Mouse (Mus musculus) B cell, adult 67 days (primary cell): ENCODE results near the gene Taf1. TPM values are rescaled to one million over a fixed set of nuclear protein-coding genes. Genes with fewer than 3 reads are reported as not detected.

Source experiments
- total RNA-seq, 2 experiments: library from RNA; stranded (reverse); gene quantifications; 4 replicates each; pipeline ENCODE4 v1.2.4; 2023

Gene Taf1
- total RNA-seq: 10 to 100 TPM; 51.2 to 59.2 TPM

GRCm38 (mm10) chrX:101532347-101533221, at the start of gene Taf1:
Taf1 (plus strand) TSS chrX:101532734.

GRCm38 (mm10) chrX:101639741-101640166, 107.2 kb downstream of the Taf1 start, which contains the start of gene Ogt:
Ogt (plus strand) TSS chrX:101640060.

Other genes starting within 250 kb of the Taf1 start
- gene Nlgn3, start 233.6 kb upstream of the Taf1 start, total RNA-seq: 1 to 10 TPM; 1.2 to 1.5 TPM
- not detected for gene Gjb1, start 156.4 kb upstream of the Taf1 start, total RNA-seq
- gene Zmym3, start 111.9 kb upstream of the Taf1 start, total RNA-seq: 10 to 100 TPM; 37.8 to 43.0 TPM
- gene Nono, start 103.4 kb upstream of the Taf1 start, total RNA-seq: 100 to 1,000 TPM; 222 to 257 TPM
- 1 to 10 TPM; 1.6 to 3.6 TPM for gene Itgb1bp2, start 83.6 kb upstream of the Taf1 start, total RNA-seq
- gene Ogt, start 107.3 kb downstream of the Taf1 start, total RNA-seq: 100 to 1,000 TPM; 254 to 283 TPM
- gene Cxcr3, start 201.5 kb downstream of the Taf1 start, total RNA-seq: 1 to 10 TPM in 1 of 2 experiments, under 1 TPM in 1; 0.53 to 2.5 TPM